In the genomic region with DNA sequence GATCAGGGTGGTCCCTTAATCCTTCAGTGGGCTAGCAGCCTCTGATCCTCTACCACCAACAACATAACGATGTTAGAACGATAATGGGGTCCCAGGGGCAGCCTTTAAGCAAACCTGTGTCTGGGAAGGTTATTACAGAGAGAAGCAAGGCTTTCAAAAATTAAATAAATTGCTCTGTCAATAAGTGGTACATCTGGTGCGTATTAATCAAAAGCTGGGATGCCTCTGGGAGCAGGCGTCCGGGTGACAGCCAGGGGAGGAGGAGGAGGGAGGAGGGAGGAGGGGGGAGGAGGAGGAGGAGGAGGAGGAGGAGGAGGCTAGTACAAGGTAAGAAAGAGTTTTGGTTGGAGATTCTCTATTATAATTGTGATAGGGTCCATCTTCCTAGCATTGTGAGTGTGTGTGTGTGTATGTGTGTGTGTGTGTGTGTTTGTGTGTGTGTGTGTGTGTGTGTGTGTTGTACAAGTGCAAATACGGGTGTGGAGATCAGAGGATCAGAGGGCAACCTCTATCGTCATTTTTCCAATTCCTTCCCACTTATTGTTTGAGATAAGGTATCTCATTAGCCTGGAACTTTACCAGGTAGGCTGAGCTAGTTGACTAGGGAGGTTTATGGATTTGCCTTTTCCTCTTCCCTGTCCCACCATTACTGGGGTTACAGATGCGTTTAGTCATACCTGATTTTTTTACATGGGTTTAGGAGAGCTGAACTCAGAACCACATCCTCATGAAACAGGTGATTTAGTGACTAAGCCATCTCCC, we compare ENCODE assay signal across 26 mouse cellular contexts. TPM values are rescaled to one million over a fixed set of nuclear protein-coding genes. Genes with fewer than 3 reads are reported as not detected.
DNase-seq lines count a peak whose midpoint lies in the region; ATAC-seq lines count a peak whose summit lies in the region.
"Had no signal": no experiment of that assay in that cellular context is flagged by ENCODE, and none has a peak within 500 bp of the region (broad histone marks: within the 10 kb centered on the region; RNA-seq: fewer than 3 reads in every experiment).

No protein-coding gene starts in this region.

- H3K9me3 ChIP-seq in neural tube, embryonic 15.5 days (replicated peaks) = no peaks in the 10 kb centered on the region
- no peaks in the 10 kb centered on the region for H3K9me3 ChIP-seq in embryonic facial prominence, embryonic 11.5 days (replicated peaks; ENCODE audit: control insufficient read depth, low read length)
- no peaks in the 10 kb centered on the region for H3K9me3 ChIP-seq in limb, embryonic 13.5 days
- H3K9me3 ChIP-seq: embryonic facial prominence, embryonic 13.5 days; heart, embryonic 13.5 days; hindbrain, embryonic 12.5 days; liver, embryonic 12.5 days; midbrain, embryonic 12.5 days had no signal

- H3K4me2 ChIP-seq in neural tube, embryonic 15.5 days = no peak overlapping the region
- H3K4me2 ChIP-seq in embryonic facial prominence, embryonic 11.5 days (ENCODE audit: low read depth, low read length) = no peak overlapping the region
- 0 out of 2 replicates have a peak overlapping the region, but pooled peaks have one; percentile 14 for H3K4me2 ChIP-seq in limb, embryonic 13.5 days (replicated peaks)
- H3K4me2 ChIP-seq: embryonic facial prominence, embryonic 13.5 days; heart, embryonic 13.5 days; hindbrain, embryonic 12.5 days; liver, embryonic 12.5 days; midbrain, embryonic 12.5 days had no signal

- H3K4me1 ChIP-seq in neural tube, embryonic 15.5 days = no peaks in the 10 kb centered on the region
- H3K4me1 ChIP-seq in embryonic facial prominence, embryonic 11.5 days (ENCODE audit: control insufficient read depth, insufficient read depth, low read length) = no peaks in the 10 kb centered on the region
- H3K4me1 ChIP-seq in limb, embryonic 13.5 days = peaks cover 11% of the 10 kb centered on the region; the same call in 1 of the 2 replicates
- H3K4me1 ChIP-seq: liver, embryonic 12.5 days; midbrain, embryonic 12.5 days had no signal

- no peak overlapping the region for H3K9ac ChIP-seq in neural tube, embryonic 15.5 days (replicated peaks)
- H3K9ac ChIP-seq in embryonic facial prominence, embryonic 11.5 days (replicated peaks; ENCODE audit: low read length) = no peak overlapping the region
- no peak overlapping the region for H3K9ac ChIP-seq in limb, embryonic 13.5 days
- H3K9ac ChIP-seq: embryonic facial prominence, embryonic 13.5 days; heart, embryonic 13.5 days; hindbrain, embryonic 12.5 days; liver, embryonic 12.5 days; midbrain, embryonic 12.5 days had no signal

- H3K27ac ChIP-seq in neural tube, embryonic 15.5 days (replicated peaks) = no peak overlapping the region
- H3K27ac ChIP-seq in embryonic facial prominence, embryonic 11.5 days (replicated peaks; ENCODE audit: low read depth, low read length) = no peak overlapping the region
- H3K27ac ChIP-seq in limb, embryonic 13.5 days = no peak overlapping the region
- H3K27ac ChIP-seq: embryonic facial prominence, embryonic 13.5 days; heart, embryonic 13.5 days; hindbrain, embryonic 12.5 days; liver, embryonic 12.5 days; midbrain, embryonic 12.5 days had no signal

- 58% methylated on average over 6 of the region's 8 CpGs for WGBS in neural tube, embryonic 15.5 days
- WGBS in embryonic facial prominence, embryonic 11.5 days = 49% methylated on average over 6 of the region's 8 CpGs
- WGBS in limb, embryonic 13.5 days = 43% methylated on average over 6 of the region's 8 CpGs

- no peak for ATAC-seq in neural tube, embryonic 15.5 days (ENCODE audit: low FRiP score)
- ATAC-seq in embryonic facial prominence, embryonic 11.5 days (replicated peaks; ENCODE audit: insufficient number of reproducible peaks, low FRiP score, low TSS enrichment, low read depth) = no peak
- ATAC-seq in limb, embryonic 13.5 days (ENCODE audit: low FRiP score, low read depth) = no peak
- ATAC-seq: activated CD4-positive, CD25-positive, alpha-beta regulatory T cell, adult 4 months; forebrain, embryonic 16.5 days; liver, embryonic 12.5 days had no signal

- no peak overlapping the region for H3K4me3 ChIP-seq in neural tube, embryonic 15.5 days (replicated peaks)
- H3K4me3 ChIP-seq in embryonic facial prominence, embryonic 11.5 days (ENCODE audit: low read depth, low read length) = no peak overlapping the region
- no peak overlapping the region for H3K4me3 ChIP-seq in limb, embryonic 13.5 days
- H3K4me3 ChIP-seq: embryonic facial prominence, embryonic 13.5 days; heart, embryonic 13.5 days; hindbrain, embryonic 12.5 days; liver, embryonic 12.5 days; midbrain, embryonic 12.5 days had no signal

- H3K27me3 ChIP-seq in neural tube, embryonic 15.5 days (replicated peaks) = no peaks in the 10 kb centered on the region
- no peaks in the 10 kb centered on the region for H3K27me3 ChIP-seq in embryonic facial prominence, embryonic 11.5 days (ENCODE audit: control insufficient read depth, insufficient read depth, low read length)
- no peaks in the 10 kb centered on the region for H3K27me3 ChIP-seq in limb, embryonic 13.5 days
- H3K27me3 ChIP-seq: embryonic facial prominence, embryonic 13.5 days; heart, embryonic 13.5 days; hindbrain, embryonic 12.5 days; midbrain, embryonic 12.5 days had no signal

- no peaks in the 10 kb centered on the region for H3K36me3 ChIP-seq in neural tube, embryonic 15.5 days
- no peaks in the 10 kb centered on the region for H3K36me3 ChIP-seq in embryonic facial prominence, embryonic 11.5 days (replicated peaks; ENCODE audit: control insufficient read depth, insufficient read depth, low read depth, low read length)
- H3K36me3 ChIP-seq in limb, embryonic 13.5 days = no peaks in the 10 kb centered on the region
- H3K36me3 ChIP-seq: embryonic facial prominence, embryonic 13.5 days; heart, embryonic 13.5 days; hindbrain, embryonic 12.5 days; liver, embryonic 12.5 days; midbrain, embryonic 12.5 days had no signal

- peak; percentile 23 for DNase-seq in neural tube, embryonic 10.5 days (ENCODE audit: extremely low spot score, low spot score)
- peak; percentile 57 for DNase-seq in embryonic facial prominence, embryonic 11.5 days (ENCODE audit: low spot score)
- no peak for DNase-seq in kidney, adult 18-20 months
- no peak for DNase-seq in urinary bladder, postnatal 14 days (ENCODE audit: low spot score)
- DNase-seq in layer of hippocampus, postnatal 36 days = no peak
- DNase-seq: adrenal gland, adult 8-10 months; cerebellum, adult 2 months; cerebellum, postnatal 36 days; gastrocnemius, postnatal 14 days; heart, adult 11 months; heart, postnatal 14 days; kidney, postnatal 4 days; layer of hippocampus, adult 9-11 months; lung, adult 18-20 months; lung, postnatal 10 days; right cerebral cortex, postnatal 14 days; thymus, postnatal 14 days had no signal

RNA-seq across cellular contexts. Expression of gene Akap13, which starts 18.7 kb away (rescaled TPM):
- 14.3 and 22.0 TPM in 2 replicates for polyA plus RNA-seq in neural tube, embryonic 15.5 days (2015; fragmentation: Nextera tagmentation; extraction: Ambion mirVana)
- 34.7 and 37.9 TPM in 2 replicates for polyA plus RNA-seq in embryonic facial prominence, embryonic 11.5 days (2014; fragmentation: Nextera tagmentation; extraction: Ambion mirVana)
- polyA plus RNA-seq in limb, embryonic 13.5 days (2015; fragmentation: Nextera tagmentation; extraction: Ambion mirVana) = 39.6 and 41.8 TPM in 2 replicates
- total RNA-seq in layer of hippocampus, postnatal 36 days (2021) = 10 to 100 TPM; 70.0 to 78.7 TPM

Comparison
In these comparisons a context has a peak if more than half of its experiments do, and no peak if none do; other contexts are left out.
1. DNase-seq: peak in neural tube, embryonic 10.5 days (single experiment) and embryonic facial prominence, embryonic 11.5 days (single experiment); none in kidney, adult 18-20 months (single experiment), urinary bladder, postnatal 14 days (single experiment) and layer of hippocampus, postnatal 36 days (0 of 2).